Mouse (Mus musculus) left cerebral cortex, postnatal 4 days (tissue): Measurements from ENCODE around the gene Cr1l. TPM values are rescaled to one million over a fixed set of nuclear protein-coding genes. Genes with fewer than 3 reads are reported as not detected.
A peak's percentile ranks its signal among the peaks of the same experiment; 100 is the strongest.

Experiments used
- DNase-seq: peaks from one replicate; pipeline ENCODE4 v3.0.0-alpha.2; 2022
- intact Hi-C: fragments of 180-260 bp; cut with DNase I; formaldehyde crosslinking; loops from one replicate; pipeline ENCODE4 v1.15.1; 2025
- total RNA-seq, 2 experiments: library from RNA; stranded (reverse); gene quantifications; 2 replicates each; pipeline ENCODE4 v1.2.3; 2021

Gene Cr1l
- 10 to 100 TPM; 43.3 to 50.4 TPM for total RNA-seq

DNA sequence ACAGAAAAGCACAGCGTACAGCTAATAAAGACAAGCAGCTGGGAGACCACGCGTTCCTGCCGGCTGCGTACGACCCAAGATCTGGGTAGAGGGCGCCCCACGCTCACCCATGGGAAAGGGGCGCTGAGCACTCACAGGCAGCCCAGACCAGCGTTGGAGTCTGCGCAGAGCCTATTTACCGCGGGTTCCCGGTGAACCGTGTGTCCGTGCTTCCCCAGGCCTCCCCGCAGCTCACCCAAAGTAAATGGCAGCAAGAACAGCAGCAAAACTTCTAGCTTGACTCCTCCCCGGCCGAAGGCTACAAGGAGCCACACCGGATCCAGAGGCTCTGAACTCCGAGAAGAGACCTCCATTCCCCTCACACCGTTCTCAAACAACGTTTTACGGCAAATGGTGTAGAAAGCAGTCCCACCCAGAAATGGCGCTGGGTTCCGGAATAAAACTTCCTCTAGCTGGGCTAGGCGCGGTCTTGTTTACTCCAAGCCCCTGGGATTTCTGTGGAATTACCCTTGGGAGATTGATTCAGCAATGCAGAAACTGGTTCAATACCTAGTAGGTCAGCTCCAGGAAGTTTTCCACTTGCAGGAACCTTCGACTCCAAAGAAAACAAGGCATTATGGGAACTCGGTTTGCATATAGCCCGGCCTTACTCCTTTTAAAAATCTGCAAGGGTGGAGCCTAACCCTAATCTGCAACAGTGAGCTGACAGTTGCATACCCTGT lies at the start of gene Cr1l:
Cr1l (minus strand) TSS at position 634 of the 722 bp plus-strand sequence.
- intact Hi-C loops, result no loop called here
- DNase-seq, result peak; percentile 87

- intact Hi-C loops, result no loop called here
- peak; percentile 78 for DNase-seq
Measured at GRCm38 (mm10) chr1:195175980-195176931, 44.9 kb upstream of the Cr1l start, which contains the start of gene Cr2. Gene Cr2, minus strand, starts transcription at chr1:195176716.

GRCm38 (mm10) chr1:195164996-195165755 lies 33.8 kb upstream of the Cr1l start:
- intact Hi-C loops, result no loop called here
- no peak for DNase-seq

GRCm38 (mm10) chr1:195132070-195132469 lies 684 bp upstream of the Cr1l start:
- intact Hi-C loops, result no loop called here
- DNase-seq, result no peak

GRCm38 (mm10) chr1:195131675-195132015 lies 259 bp upstream of the Cr1l start:
- intact Hi-C loops, result no loop called here
- DNase-seq, result no peak

- DNase-seq, result no peak
- intact Hi-C loops, result no loop called here
Measured at GRCm38 (mm10) chr1:195130479-195130878, 907 bp downstream of the Cr1l start.

DNA sequence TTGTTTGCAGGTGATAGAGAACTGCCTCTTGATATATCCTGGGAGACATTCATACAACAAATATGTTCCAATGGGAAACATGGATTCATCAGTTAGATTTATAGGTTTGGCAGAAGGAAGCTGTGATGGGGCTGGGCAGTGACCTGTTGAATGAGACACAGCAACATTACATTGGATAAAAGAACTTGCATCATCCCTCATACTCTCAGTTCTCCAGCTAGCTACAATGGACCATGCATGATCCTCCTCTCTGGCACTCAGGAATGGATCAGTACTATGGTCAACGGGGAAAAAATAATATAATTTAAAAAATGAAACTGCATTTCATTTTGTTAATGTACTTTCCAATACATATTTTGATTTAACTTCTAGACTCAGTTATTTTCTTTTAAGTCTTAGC lies 1.5 kb downstream of the Cr1l start:
- no peak for DNase-seq
- intact Hi-C loops, result no loop called here

GRCm38 (mm10) chr1:195114414-195114813 lies 17.0 kb downstream of the Cr1l start:
- DNase-seq, result no peak
- intact Hi-C loops, result no loop called here

- DNase-seq, result no peak
- intact Hi-C loops, result no loop called here
Measured at GRCm38 (mm10) chr1:195113621-195114020, 17.8 kb downstream of the Cr1l start.

- intact Hi-C loops, result no loop called here
Measured at GRCm38 (mm10) chr1:195100693-195101092, 30.7 kb downstream of the Cr1l start.

GRCm38 (mm10) chr1:195098004-195098403 lies 33.4 kb downstream of the Cr1l start:
- no peak for DNase-seq
- intact Hi-C loops, result no loop called here

More at GRCm38 (mm10) chr1:195100693-195101092, 30.7 kb downstream of the Cr1l start:
- no peak for DNase-seq

DNA sequence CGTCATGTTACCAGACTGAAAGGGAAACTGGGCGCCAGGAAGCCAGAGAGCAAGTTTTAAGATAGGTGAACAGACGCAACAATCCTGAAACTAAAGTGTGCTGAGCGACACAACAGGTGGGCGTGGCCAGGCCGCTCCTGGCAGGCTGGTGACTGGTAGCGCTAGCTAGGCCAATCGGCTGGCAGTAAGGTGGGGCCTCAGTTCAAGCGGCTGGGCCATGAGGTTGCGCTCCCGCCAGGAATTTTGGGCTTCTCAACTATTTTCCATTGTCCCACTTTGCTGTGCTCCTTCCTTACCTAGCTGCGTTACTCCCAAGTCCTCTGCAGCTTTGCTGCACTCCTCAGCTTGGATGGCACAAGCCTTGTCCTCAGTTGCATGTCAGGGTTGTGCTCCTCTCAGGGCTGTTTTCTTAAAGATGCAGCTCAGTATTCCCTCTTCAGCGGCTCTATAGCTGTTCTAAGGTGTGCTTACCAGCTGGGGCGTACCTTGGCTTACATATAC lies 39.1 kb downstream of the Cr1l start, which contains the start of gene Cd46:
Cd46 (minus strand) TSS at position 30 of the 501 bp plus-strand sequence.
- DNase-seq, result peak; percentile 45
- intact Hi-C loops, result no loop called here

DNA sequence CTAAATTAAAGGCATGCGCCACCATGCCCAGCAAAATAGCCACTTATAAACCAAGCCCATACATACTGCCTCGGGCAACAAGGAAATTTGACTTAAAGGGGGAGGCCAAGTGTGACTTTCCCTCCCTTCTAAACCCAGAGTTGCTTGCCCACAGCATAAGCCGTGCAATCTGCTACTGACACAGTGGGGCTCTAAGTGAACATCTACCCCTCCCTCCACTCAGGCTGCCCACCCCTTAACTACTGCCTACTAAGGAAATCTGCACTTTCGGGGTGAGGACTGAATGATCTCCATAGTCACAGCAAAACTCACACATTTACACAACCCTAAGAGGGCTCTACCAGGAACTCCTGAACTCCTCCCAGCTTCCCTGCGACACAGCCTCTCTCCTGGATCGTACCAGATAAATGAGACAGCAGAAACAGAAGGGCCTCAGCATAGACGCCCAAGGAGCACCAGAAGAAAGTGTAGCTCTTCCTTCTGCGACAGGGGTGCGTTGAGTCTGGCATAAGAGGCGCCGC lies 39.6 kb downstream of the Cr1l start:
- intact Hi-C loops, result no loop called here
- no peak for DNase-seq

DNA sequence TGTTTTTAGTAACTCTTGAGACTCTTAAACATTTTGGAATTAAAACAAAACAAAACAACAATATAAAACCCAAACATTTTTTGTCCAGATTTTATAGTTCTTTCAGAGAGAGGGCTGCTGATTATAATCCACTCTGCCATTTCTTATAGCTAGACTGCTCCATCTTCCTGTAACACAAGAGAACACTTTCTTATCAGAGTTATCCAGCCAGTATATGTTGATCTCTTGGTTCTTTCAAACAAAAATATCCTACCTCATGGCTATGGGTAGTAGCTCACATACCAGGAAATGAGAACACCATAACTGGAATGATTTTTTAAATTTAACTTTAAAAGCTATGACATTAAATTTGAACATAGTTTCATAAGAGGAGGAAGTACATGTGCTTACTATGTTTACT lies 49.2 kb downstream of the Cr1l start:
- DNase-seq, result no peak
- intact Hi-C loops, result no loop called here

Other genes with a start within 250 kb of the Cr1l start
- gene Cd34, start 192.8 kb downstream of the Cr1l start, total RNA-seq, result 10 to 100 TPM; 19.1 to 20.4 TPM
- 1 to 10 TPM; 6.7 to 9.0 TPM for gene Cd46, start 39.3 kb downstream of the Cr1l start, total RNA-seq
- 1 to 10 TPM; 3.6 to 4.2 TPM for gene Cr2, start 45.1 kb upstream of the Cr1l start, total RNA-seq